Mouse (Mus musculus): ENCODE measurements around the gene Ccdc85c. TPM values are rescaled to one million over a fixed set of nuclear protein-coding genes. Genes with fewer than 3 reads are reported as not detected.

Ccdc85c gene
- total RNA-seq, 4 experiments from 2014 or later: 38.2 to 46.2 (median 40.0) TPM

DNA sequence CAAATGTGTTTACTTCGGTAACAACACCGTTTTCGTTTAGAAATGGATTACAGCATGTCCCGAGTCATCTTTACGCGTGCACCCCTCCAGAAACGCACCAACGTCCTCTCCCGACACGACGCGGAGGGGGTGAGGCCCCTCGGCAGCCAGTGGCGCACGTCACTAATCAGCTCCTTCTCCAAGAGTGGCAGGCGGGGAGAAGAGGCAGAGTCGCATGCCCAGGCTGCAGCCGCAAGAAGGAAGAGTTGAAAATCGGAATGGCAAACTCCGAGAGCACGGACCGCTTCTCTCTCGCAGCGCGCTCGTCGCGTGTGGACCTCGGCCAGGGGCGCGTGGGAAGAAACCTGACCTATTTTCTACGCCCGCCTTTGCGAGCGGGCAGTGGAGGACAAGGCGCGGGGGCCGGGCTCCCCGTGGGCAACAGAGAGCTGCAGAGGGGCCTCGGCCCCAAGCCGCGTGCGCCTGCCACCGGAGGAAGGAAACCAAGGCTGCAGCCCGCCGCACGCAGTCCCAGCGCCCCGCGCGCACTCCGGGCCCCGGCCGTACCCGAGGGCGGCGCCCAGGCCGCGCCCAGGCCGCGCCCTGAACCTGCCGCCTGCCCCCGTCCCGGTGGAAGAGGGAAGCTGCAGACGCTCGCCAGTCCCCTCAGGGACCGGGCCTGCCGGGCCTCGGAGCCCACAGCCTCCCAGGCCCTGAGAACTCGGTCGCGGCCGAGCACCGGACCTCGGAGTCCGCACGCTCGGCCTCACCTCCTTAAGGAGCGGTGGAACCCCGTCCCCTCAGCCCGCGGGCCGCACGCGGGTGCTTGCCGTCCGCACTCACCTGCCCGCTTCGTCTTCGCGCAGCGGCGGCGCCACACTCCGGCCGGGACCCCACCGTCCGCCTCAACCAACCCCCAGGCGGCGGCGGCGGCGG lies 96.6 kb downstream of the Ccdc85c start:
- peak; percentile 36 for DNase-seq (ENCODE audit: low spot score)

- DNase-seq (ENCODE audit: low spot score): no peak
Observed at GRCm38 (mm10) chr12:108176366-108176765, 98.9 kb downstream of the Ccdc85c start.

DNA sequence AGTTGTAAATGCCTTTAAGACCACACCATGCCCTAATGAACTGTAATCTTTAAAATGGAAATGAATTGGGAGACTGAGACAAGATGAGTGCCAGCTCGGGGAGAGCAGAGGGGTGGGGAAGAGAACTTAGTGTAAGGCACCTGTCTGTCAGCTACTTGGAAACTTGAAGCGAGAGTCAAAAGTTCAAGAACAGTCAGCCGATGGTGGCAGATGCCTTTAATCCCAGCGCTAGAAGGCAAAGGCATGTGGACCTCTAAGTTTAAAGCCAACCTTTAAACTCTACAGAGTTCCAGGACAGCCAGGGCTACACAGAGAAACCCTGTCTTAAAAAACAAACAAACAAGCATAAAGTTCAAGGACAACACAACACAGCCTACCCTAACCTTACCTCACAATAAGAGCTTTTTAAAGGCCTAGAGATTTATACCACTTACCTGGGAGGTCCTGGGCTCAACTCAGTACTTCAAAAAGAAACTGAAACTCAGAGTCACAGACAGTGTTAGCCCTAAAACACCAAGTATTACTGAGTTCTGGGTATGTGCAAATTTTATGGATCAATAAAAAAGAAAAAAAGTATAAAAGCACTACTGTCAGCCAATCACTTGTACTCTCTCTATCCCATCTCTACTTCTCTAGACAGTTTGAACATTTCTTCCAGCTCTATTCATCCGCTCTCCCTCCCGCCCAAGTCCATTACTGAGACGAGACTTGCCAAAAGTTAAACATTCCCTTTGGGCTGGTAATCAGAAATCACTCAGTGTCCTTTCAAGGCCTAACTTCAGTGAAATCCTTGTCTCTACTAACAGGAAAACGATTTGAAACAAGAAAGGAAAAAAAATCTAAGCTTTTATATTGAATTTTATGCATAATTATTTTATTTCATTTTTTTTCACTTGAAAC lies 100.4 kb downstream of the Ccdc85c start:
- DNase-seq (ENCODE audit: low spot score): no peak

DNA sequence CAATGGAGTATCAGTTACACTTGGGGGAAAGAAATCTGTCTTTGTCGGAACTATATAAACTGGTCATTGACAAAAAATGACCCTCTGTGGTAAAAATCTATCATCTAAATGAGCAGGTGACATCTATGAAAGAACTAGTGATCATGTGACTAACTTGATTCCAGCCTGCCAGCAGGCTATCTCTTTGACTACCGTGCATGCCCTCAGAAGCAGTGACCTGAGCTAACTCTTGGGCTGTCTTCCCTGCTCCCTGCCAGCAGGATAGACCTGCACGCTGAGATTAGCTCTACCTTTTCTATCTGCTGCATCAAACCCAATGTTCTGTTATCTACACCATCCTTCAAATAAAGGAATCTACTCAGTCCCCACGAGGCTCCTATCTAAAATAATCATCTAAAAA lies 102.6 kb downstream of the Ccdc85c start:
- no peak for DNase-seq (ENCODE audit: low spot score)

DNA sequence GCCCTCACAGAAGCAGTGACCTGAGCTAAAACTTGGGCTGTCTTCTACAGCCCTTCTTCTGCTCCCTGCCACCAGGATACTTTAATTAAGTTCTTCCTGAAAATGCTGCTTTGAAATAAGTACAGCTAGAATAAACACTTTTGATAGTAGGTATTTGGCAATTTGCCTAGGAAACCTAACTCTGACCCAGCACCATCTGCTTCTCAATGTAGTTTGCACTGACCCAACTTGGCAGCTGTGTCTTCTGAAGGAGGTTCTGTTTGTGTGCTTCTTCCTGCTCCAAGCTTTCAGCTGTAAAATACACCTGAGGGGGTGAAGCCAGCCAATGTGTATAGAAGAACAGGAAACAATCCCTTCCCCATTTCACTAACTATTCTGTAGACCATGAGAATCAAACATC lies 103.9 kb downstream of the Ccdc85c start:
- no peak for DNase-seq (ENCODE audit: low spot score)

DNA sequence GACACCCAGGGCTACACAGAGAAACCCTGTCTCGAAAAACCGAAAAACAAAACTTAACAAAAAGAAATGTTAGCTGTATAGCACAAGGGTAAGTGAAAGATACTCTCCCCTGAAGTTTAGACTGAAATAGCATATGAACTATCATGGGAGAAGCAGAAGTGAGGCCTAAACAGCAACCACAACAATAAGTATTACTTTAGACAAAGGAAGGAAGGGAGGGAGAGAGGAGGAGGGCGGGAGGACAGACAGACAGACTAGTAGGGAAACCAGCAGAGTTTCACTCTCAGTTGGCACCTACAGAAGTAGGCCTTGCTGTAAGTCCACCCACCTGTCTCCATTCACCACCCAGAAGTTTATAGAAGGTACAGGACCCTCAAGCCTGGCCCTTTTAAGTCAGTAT lies 104.8 kb downstream of the Ccdc85c start:
- DNase-seq (ENCODE audit: low spot score): no peak

DNA sequence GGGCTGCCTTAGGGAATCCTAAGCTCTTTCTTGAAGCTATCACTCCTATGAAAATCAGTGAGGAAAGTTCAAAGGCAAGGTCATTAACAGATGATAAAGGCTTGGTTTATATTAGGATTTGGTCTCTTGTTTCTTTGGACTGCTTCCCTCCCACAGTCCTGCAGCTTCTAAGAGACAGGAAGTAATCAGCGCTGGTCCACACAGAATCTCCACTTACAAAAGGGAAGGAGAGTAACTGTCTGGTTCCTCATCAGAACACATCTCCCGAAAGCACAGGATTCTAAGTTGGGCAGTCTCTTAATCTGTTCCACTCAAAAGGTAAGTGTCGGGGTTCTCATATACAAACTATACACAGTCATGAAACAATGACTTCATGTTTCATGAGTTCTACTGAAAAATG lies 106.3 kb downstream of the Ccdc85c start:
- DNase-seq (ENCODE audit: low spot score): no peak

GRCm38 (mm10) chr12:108163706-108164105 lies 111.5 kb downstream of the Ccdc85c start:
- no peak for DNase-seq (ENCODE audit: low spot score)

DNA sequence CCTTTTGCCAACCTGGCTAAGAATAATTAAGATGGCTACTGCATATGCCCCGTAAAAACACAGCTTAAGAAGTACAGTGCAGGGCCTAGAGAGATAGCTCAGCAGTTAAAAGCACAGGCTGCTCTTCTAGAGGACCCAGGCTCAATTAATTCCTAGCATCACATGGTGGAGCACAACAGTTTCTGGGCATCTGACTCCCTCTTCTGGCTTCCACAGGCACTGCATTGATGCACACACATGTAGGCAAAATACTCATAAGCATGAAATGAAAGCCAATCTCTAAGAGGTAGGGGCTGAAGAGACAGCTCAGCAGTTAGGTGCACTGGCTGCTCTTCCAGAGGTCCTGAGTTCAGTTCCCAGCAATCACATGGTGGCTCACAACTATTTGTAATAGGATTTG lies 113.2 kb downstream of the Ccdc85c start:
- DNase-seq (ENCODE audit: low spot score): no peak

- no peak for DNase-seq (ENCODE audit: low spot score)
Observed at GRCm38 (mm10) chr12:108159863-108160262, 115.4 kb downstream of the Ccdc85c start.

Other genes with a start within 250 kb of the Ccdc85c start
- 100 to 1,000 TPM in 1 of 4 experiments, 10 to 100 TPM in 3; 88.6 to 103 (median 93.1) TPM for gene Setd3, start 96.1 kb downstream of the Ccdc85c start, total RNA-seq (2022)
- 10 to 100 TPM; 25.5 to 32.4 (median 31.1) TPM for gene Ccnk, start 95.8 kb downstream of the Ccdc85c start, total RNA-seq (2022)
- 1 to 10 TPM; 1.2 to 2.0 (median 1.5) TPM for gene Hhipl1, start 30.8 kb upstream of the Ccdc85c start, total RNA-seq (2022)
- under 1 TPM; 0.33 to 1.00 (median 0.66) TPM for gene Cyp46a1, start 59.0 kb upstream of the Ccdc85c start, total RNA-seq (2022)
- 10 to 100 TPM; 65.1 to 92.0 (median 80.7) TPM for gene Eml1, start 95.5 kb upstream of the Ccdc85c start, total RNA-seq (2022)

Measured in heart, adult 8-10 months (tissue).